Mouse (Mus musculus) CD8-positive naive resting alpha-beta T cell, adult 57 days (primary cell): Measurements from ENCODE around the gene Myh10. TPM values are rescaled to one million over a fixed set of nuclear protein-coding genes. Genes with fewer than 3 reads are reported as not detected.

ENCODE experiments used
- total RNA-seq: library from RNA; stranded (reverse); gene quantifications from one replicate; pipeline ENCODE4 v1.2.4, GENCODE M21; 2023

Myh10 gene
- total RNA-seq: 1.5 TPM

DNA sequence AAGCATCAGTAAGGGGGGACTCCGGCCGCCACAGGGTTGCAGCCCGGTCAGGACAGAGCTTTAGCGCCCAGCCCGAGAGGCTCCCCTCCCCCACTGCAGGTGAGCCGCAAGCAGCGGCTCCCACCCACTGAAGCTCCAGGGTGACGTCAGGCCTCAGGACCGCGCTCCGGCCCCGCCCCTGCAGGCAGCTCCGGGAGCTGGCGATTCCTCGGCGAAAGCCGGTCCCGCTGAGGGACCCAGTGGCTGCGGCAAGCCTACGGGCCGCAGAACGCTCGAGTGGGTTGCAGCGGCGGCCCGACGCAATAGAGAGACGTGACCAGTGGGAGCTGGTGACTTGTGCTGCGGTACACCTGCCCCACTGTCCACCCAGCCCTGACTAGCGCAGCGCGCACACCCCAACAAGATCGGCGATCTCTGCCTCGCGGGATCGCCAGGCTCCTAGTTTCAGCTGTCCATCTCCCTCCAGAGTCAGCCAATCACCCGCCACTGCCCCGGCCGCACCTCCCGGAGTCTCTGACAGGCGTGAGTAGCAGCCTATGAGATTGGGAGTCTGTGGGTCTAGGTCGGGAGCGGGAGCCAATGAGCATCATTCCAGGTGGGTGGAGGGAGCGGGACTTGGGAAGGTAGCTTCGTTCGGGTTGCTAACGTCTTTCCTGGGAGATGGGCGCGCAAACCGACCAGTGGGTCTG is at the start of gene Myh10:
Gene Myh10 (plus strand): TSS at position 239 of the 689 bp plus-strand sequence.

Other genes starting within 250 kb of the Myh10 start
- gene Pik3r6, start 188.5 kb upstream of the Myh10 start, total RNA-seq: 0.21 TPM
- not detected for gene Mfsd6l, start 135.4 kb upstream of the Myh10 start, total RNA-seq
- not detected for gene Ccdc42, start 104.5 kb upstream of the Myh10 start, total RNA-seq
- 74.7 TPM for gene Ndel1, start 180.3 kb downstream of the Myh10 start, total RNA-seq
- gene Rnf222, start 197.0 kb downstream of the Myh10 start, total RNA-seq: not detected
- gene Rpl26, start 210.0 kb downstream of the Myh10 start, total RNA-seq: 3,156 TPM
- not detected for gene Odf4, start 235.5 kb downstream of the Myh10 start, total RNA-seq